Mouse (Mus musculus) gastrocnemius, postnatal 36 days (tissue): ENCODE data around the gene Aamdc. TPM values are rescaled to one million over a fixed set of nuclear protein-coding genes. Genes with fewer than 3 reads are reported as not detected.

Source experiments
- DNase-seq, 2 experiments: peaks; one replicate each; pipeline ENCODE4 v3.0.0; 2022
- intact Hi-C: fragments of 180-260 bp; cut with DNase I; formaldehyde crosslinking; loops from one replicate; pipeline ENCODE4 v1.15.1; 2025
- long read RNA-seq, 2 experiments: library from polyadenylated mRNA; stranded (forward); transcript quantifications; one replicate each; pipeline ENCODE4 v2.0.0; 2021
- total RNA-seq, 2 experiments: library from RNA; stranded (reverse); gene quantifications; 2 replicates each; pipeline ENCODE4 v1.2.3; 2021

Gene Aamdc
- 100 to 1,000 TPM; 110 to 120 TPM for total RNA-seq
- long read RNA-seq, experiment 1, transcript Aamdc-202 (4 exons, 776 nt) = minor isoform, 11 of 246 reads
- long read RNA-seq, experiment 1, transcript Aamdc-213 (5 exons, 883 nt) = major isoform, 116 of 246 reads
- long read RNA-seq, experiment 1, transcript Aamdc-206 (4 exons, 789 nt) = minor isoform, 49 of 246 reads
- long read RNA-seq, experiment 1, transcript Aamdc-209 (3 exons, 380 nt) = minor isoform, 6 of 246 reads
- long read RNA-seq, experiment 1, partial matches to known transcripts = 1 of 246 reads
- long read RNA-seq, experiment 1, other reads (novel, unspliced or antisense) = 56 of 246 reads
- long read RNA-seq, experiment 2, transcript Aamdc-202 (4 exons, 776 nt) = minor isoform, 7 of 259 reads
- long read RNA-seq, experiment 2, transcript Aamdc-213 (5 exons, 883 nt) = major isoform, 120 of 259 reads
- long read RNA-seq, experiment 2, transcript Aamdc-206 (4 exons, 789 nt) = minor isoform, 44 of 259 reads
- long read RNA-seq, experiment 2, partial matches to known transcripts = 4 of 259 reads
- long read RNA-seq, experiment 2, other reads (novel, unspliced or antisense) = 68 of 259 reads

- intact Hi-C loops = loop anchor here (2.0 kb wide), 2 partner anchors 99 to 153 kb away; partner anchors contain the start of gene Ints4
- peak; percentile 89 to 93 for DNase-seq
Observed at GRCm38 (mm10) chr7:97579067-97579975, at the start of gene Aamdc, which contains the start of gene Rsf1. Gene Aamdc (minus strand): TSS chr7:97579497. Gene Rsf1 (plus strand): TSS chr7:97579889.

- intact Hi-C loops = no loop called here
Observed at GRCm38 (mm10) chr7:97623402-97623801, 44.1 kb upstream of the Aamdc start.

GRCm38 (mm10) chr7:97622676-97623075 is 43.4 kb upstream of the Aamdc start:
- intact Hi-C loops = no loop called here
- DNase-seq = no peak

More at GRCm38 (mm10) chr7:97623402-97623801, 44.1 kb upstream of the Aamdc start:
- DNase-seq = no peak

GRCm38 (mm10) chr7:97621346-97621745 is 42.0 kb upstream of the Aamdc start:
- DNase-seq = no peak
- intact Hi-C loops = no loop called here

GRCm38 (mm10) chr7:97598548-97598947 is 19.3 kb upstream of the Aamdc start:
- intact Hi-C loops = no loop called here
- DNase-seq = no peak

GRCm38 (mm10) chr7:97593535-97593934 is 14.2 kb upstream of the Aamdc start:
- DNase-seq = no peak
- intact Hi-C loops = no loop called here

GRCm38 (mm10) chr7:97592396-97592795 is 13.1 kb upstream of the Aamdc start:
- no peak for DNase-seq
- intact Hi-C loops = no loop called here

- intact Hi-C loops = no loop called here
- DNase-seq = no peak
Observed at GRCm38 (mm10) chr7:97591336-97591735, 12.0 kb upstream of the Aamdc start.

GRCm38 (mm10) chr7:97590488-97590887 is 11.2 kb upstream of the Aamdc start:
- intact Hi-C loops = no loop called here
- no peak for DNase-seq

- intact Hi-C loops = no loop called here
- DNase-seq = no peak
Observed at GRCm38 (mm10) chr7:97588506-97588905, 9.2 kb upstream of the Aamdc start.

- DNase-seq = peak; percentile 72 to 73
- intact Hi-C loops = no loop called here
Observed at GRCm38 (mm10) chr7:97580843-97581214, 1.5 kb upstream of the Aamdc start.

GRCm38 (mm10) chr7:97579976-97580842 is 912 bp upstream of the Aamdc start:
- DNase-seq = peak; percentile 12 to 43
- intact Hi-C loops = loop anchor here (2.0 kb wide), 2 partner anchors 99 to 153 kb away; partner anchors contain the start of gene Ints4

- intact Hi-C loops = loop anchor here (2.0 kb wide), 2 partner anchors 98 to 152 kb away; partner anchors contain the start of gene Ints4
- peak; percentile 43 to 49 for DNase-seq
Observed at GRCm38 (mm10) chr7:97578361-97579066, 783 bp downstream of the Aamdc start.

- intact Hi-C loops = no loop called here
- DNase-seq = no peak
Observed at GRCm38 (mm10) chr7:97570389-97570788, 8.9 kb downstream of the Aamdc start.

GRCm38 (mm10) chr7:97569372-97569771 is 9.9 kb downstream of the Aamdc start:
- intact Hi-C loops = no loop called here
- no peak for DNase-seq

GRCm38 (mm10) chr7:97563576-97563975 is 15.7 kb downstream of the Aamdc start:
- intact Hi-C loops = loop anchor here (5.0 kb wide), 1 partner anchor 104 kb away; no protein-coding TSS in a partner anchor
- DNase-seq = no peak

GRCm38 (mm10) chr7:97550673-97551072 is 28.6 kb downstream of the Aamdc start:
- intact Hi-C loops = no loop called here
- DNase-seq = no peak

- intact Hi-C loops = loop anchor here (10.0 kb wide), 1 partner anchor 124 kb away; no protein-coding TSS in a partner anchor
- no peak for DNase-seq
Observed at GRCm38 (mm10) chr7:97549301-97549700, 30.0 kb downstream of the Aamdc start.

- intact Hi-C loops = loop anchor here (2.0 to 10.0 kb wide), 2 partner anchors 20 to 122 kb away; no protein-coding TSS in a partner anchor
- peak in 1 of 2 experiments; percentile 28 for DNase-seq
Observed at GRCm38 (mm10) chr7:97546462-97546861, 32.8 kb downstream of the Aamdc start.
